Mouse (Mus musculus) midbrain, postnatal 0 days (tissue): ENCODE measurements around the gene Tent5c. TPM values are rescaled to one million over a fixed set of nuclear protein-coding genes. Genes with fewer than 3 reads are reported as not detected.

ENCODE experiments used
- ATAC-seq: fragments of 200-750 bp; cut with Nextera tagmentation; 2 replicates; pipeline ENCODE4 v1.8.0; 2017; ENCODE audit warnings: moderate number of reproducible peaks, mild to moderate bottlenecking, moderate TSS enrichment, moderate library complexity; ENCODE audit not compliant: low FRiP score
- DNase-seq: peaks from one replicate; pipeline ENCODE4 v3.0.0-alpha.2; 2015; ENCODE audit warnings: low spot score
- H3K27ac ChIP-seq: fragments of 300-500 bp; sonication (generic); 2 replicates; pipeline ENCODE4 v1.5.1; 2014; ENCODE audit warnings: low read depth, mild to moderate bottlenecking, low read length, mixed read lengths
- H3K27me3 ChIP-seq: fragments of 300-500 bp; sonication (generic); 2 replicates; pipeline ENCODE4 v1.6.1; 2014; ENCODE audit warnings: low read length, control low read depth, mixed read lengths; ENCODE audit not compliant: insufficient read depth
- H3K36me3 ChIP-seq: fragments of 300-500 bp; sonication (generic); 2 replicates; pipeline ENCODE4 v1.6.1; 2014; ENCODE audit warnings: low read length, control low read depth, mixed read lengths; ENCODE audit not compliant: insufficient read depth
- H3K4me1 ChIP-seq: fragments of 300-500 bp; sonication (generic); 2 replicates; pipeline ENCODE4 v1.6.1; 2014; ENCODE audit warnings: mild to moderate bottlenecking, control low read depth, antibody characterized with exemption, low read length, mixed read lengths; ENCODE audit not compliant: insufficient read depth
- H3K4me2 ChIP-seq: fragments of 300-500 bp; sonication (generic); 2 replicates; pipeline ENCODE4 v1.6.1; 2014; ENCODE audit warnings: low read depth, mild to moderate bottlenecking, low read length, mixed read lengths; ENCODE audit not compliant: poor library complexity, severe bottlenecking
- H3K4me3 ChIP-seq: fragments of 300-500 bp; sonication (generic); 2 replicates; pipeline ENCODE4 v1.5.1; 2014; ENCODE audit warnings: low read depth, mild to moderate bottlenecking, low read length, moderate library complexity
- H3K9ac ChIP-seq: fragments of 300-500 bp; sonication (generic); replicated peaks from 2 replicates; pipeline ENCODE4 v1.6.1; 2014; ENCODE audit warnings: mild to moderate bottlenecking, low read length, moderate library complexity, mixed read lengths; ENCODE audit not compliant: poor library complexity, severe bottlenecking
- H3K9me3 ChIP-seq: fragments of 300-500 bp; sonication (generic); 2 replicates; pipeline ENCODE4 v1.6.1; 2016; ENCODE audit warnings: low read length, control low read depth
- CTCF ChIP-seq: IDR thresholded peaks from 2 replicates; pipeline ENCODE4 v1.5.1; 2016; ENCODE audit warnings: antibody characterized with exemption, mild to moderate bottlenecking
- WGBS: fragments of 180-500 bp; shearing (Covaris S2); extraction: QIAGEN DNeasy Blood & Tissue Kit; methylation state at CpG from one replicate; pipeline ENCODE4 v1.1.7; 2014; 5-methylcytosine and 5-hydroxymethylcytosine counted together
- polyA plus RNA-seq: library from polyadenylated mRNA; unstranded; fragments of >200 nt; fragmentation: Nextera tagmentation; extraction: Ambion mirVana; gene quantifications from 2 replicates; pipeline ENCODE4 v1.2.1, GENCODE M21; 2015
- total RNA-seq: library from RNA; depleted of rRNA; stranded (reverse); fragments of >200 nt; gene quantifications from 2 replicates; pipeline ENCODE4 v1.2.3, GENCODE M21; 2014; rRNA removed

Tent5c gene
- total and polyA plus RNA-seq, 2 experiments from 2014 or later, result 0.69 to 1.9 TPM

GRCm38 (mm10) chr3:100408351-100409043, 80.6 kb downstream of the Tent5c start:
- ATAC-seq (no peak), DNase-seq (no peak)
- Histone ChIP-seq H3K4me1 (no peaks in the 10 kb centered on the region), H3K27me3 (no peaks in the 10 kb centered on the region), H3K9ac (no peak overlapping the region), H3K4me2 (no peak overlapping the region), H3K4me3 (no peak overlapping the region), H3K27ac (no peak overlapping the region), H3K36me3 (no peaks in the 10 kb centered on the region), H3K9me3 (no peaks in the 10 kb centered on the region)
- 90% methylated on average over 2 of the region's 2 CpGs for WGBS
- TF ChIP-seq CTCF, result no peak

- no peak overlapping the region for H3K27ac ChIP-seq
- 77% methylated on average over 4 of the region's 4 CpGs for WGBS
- H3K4me1 ChIP-seq, result no peaks in the 10 kb centered on the region
- H3K4me2 ChIP-seq, result no peak overlapping the region
- no peak overlapping the region for H3K4me3 ChIP-seq
- no peaks in the 10 kb centered on the region for H3K9me3 ChIP-seq
- H3K9ac ChIP-seq, result no peak overlapping the region
- no peaks in the 10 kb centered on the region for H3K36me3 ChIP-seq
- no peaks in the 10 kb centered on the region for H3K27me3 ChIP-seq
- ATAC-seq (no peak), DNase-seq (no peak)
- TF ChIP-seq CTCF, result no peak
Observed at GRCm38 (mm10) chr3:100402656-100403055, 86.5 kb downstream of the Tent5c start.

Other genes with a start within 250 kb of the Tent5c start
- gene Man1a2, start 196.2 kb upstream of the Tent5c start, total RNA-seq, result 51.5 and 62.7 TPM in 2 replicates
- gene Man1a2, start 196.2 kb upstream of the Tent5c start, polyA plus RNA-seq, result 42.6 and 70.7 TPM in 2 replicates